Comparison of ENCODE assay signal across 8 mouse cellular contexts in the genomic region with DNA sequence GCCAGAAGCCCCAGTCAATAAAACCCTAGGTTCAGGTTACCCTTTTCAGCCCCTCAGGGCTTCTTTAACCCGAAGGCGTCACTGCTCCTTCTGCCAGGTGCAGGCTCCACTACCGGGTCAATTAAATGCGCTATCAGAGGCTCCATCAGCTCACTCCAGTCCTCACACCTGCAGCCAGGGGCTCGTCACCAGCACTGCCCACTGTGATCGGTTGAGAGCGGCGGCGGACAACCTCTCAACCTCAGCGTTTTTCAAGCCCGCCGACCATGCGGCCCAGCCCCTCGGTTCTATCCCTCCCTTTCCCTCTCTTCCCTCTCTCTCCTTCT. TPM values are rescaled to one million over a fixed set of nuclear protein-coding genes. Genes with fewer than 3 reads are reported as not detected.
A peak's percentile ranks its signal among the peaks of the same experiment; 100 is the strongest.
DNase-seq lines count a peak whose midpoint lies in the region; ATAC-seq and TF ChIP-seq lines count a peak whose summit lies in the region.

No protein-coding gene starts in this region.

- H3K9ac ChIP-seq in heart, embryonic 14.5 days (ENCODE audit: low read length), result peak overlapping the region; percentile 80
- H3K9ac ChIP-seq in MEL (ENCODE audit: control insufficient read depth, low read depth, low read length, poor library complexity, severe bottlenecking), result peak overlapping the region; percentile 59
- peak overlapping the region; percentile 65; the same call in 1 of the 2 replicates for H3K9ac ChIP-seq in hindbrain, embryonic 11.5 days (ENCODE audit: low read depth, low read length)

- TF ChIP-seq EP300 in MEL (IDR thresholded peaks at IDR 0.05; ENCODE audit: low read depth in 1 of 2, low read length in 2 of 2), result no peak

- H3K27me3 ChIP-seq in heart, embryonic 14.5 days (ENCODE audit: control insufficient read depth, insufficient read depth, low read length), result no peaks in the 10 kb centered on the region
- H3K27me3 ChIP-seq in MEL (ENCODE audit: control insufficient read depth in 1 of 2, insufficient read depth in 2 of 2, low read length in 2 of 2), result peaks cover 2 to 3% of the 10 kb centered on the region in 2 experiments; a peak in 2 of 4 replicates
- H3K27me3 ChIP-seq in hindbrain, embryonic 11.5 days (ENCODE audit: control insufficient read depth, insufficient read depth, low read length), result no peaks in the 10 kb centered on the region
- peaks cover 22% of the 10 kb centered on the region for H3K27me3 ChIP-seq in midbrain, embryonic 10.5 days (ENCODE audit: low read depth, poor library complexity, severe bottlenecking)

- H3K9me3 ChIP-seq in heart, embryonic 14.5 days (ENCODE audit: control insufficient read depth, low read length), result no peaks in the 10 kb centered on the region
- no peaks in the 10 kb centered on the region for H3K9me3 ChIP-seq in MEL (replicated peaks; ENCODE audit: insufficient read depth, low read length)
- H3K9me3 ChIP-seq in hindbrain, embryonic 11.5 days (ENCODE audit: control insufficient read depth, low read length), result no peaks in the 10 kb centered on the region
- H3K9me3 ChIP-seq in midbrain, embryonic 10.5 days (replicated peaks), result no peaks in the 10 kb centered on the region

- no peak for TF ChIP-seq RAD21 in MEL (IDR thresholded peaks at IDR 0.05; ENCODE audit: low read depth, low read length)

- H3K4me3 ChIP-seq in heart, embryonic 14.5 days (ENCODE audit: control insufficient read depth in 1 of 2, insufficient read depth in 1 of 2, low read depth in 1 of 2, low read length in 2 of 2), result peak overlapping the region; percentile 67 to 71
- peak overlapping the region; percentile 67 to 86 for H3K4me3 ChIP-seq in MEL (ENCODE audit: control insufficient read depth in 1 of 2, insufficient read depth in 1 of 2, low read depth in 2 of 2, low read length in 2 of 2)
- peak overlapping the region; percentile 60 for H3K4me3 ChIP-seq in hindbrain, embryonic 11.5 days (ENCODE audit: low read depth, low read length)
- peak overlapping the region; percentile 75 for H3K4me3 ChIP-seq in midbrain, embryonic 10.5 days

- H3K4me1 ChIP-seq in heart, embryonic 14.5 days (ENCODE audit: control insufficient read depth in 2 of 2, insufficient read depth in 2 of 2, low read length in 2 of 2), result peaks cover 2 to 12% of the 10 kb centered on the region in 2 experiments; a peak in 3 of 4 replicates
- peaks cover 13 to 14% of the 10 kb centered on the region in 2 experiments for H3K4me1 ChIP-seq in MEL (ENCODE audit: control insufficient read depth in 1 of 2, insufficient read depth in 2 of 2, low read length in 2 of 2)
- H3K4me1 ChIP-seq in hindbrain, embryonic 11.5 days (replicated peaks; ENCODE audit: control insufficient read depth, insufficient read depth, low read length), result 0 out of 2 replicates have a peak, but pooled peaks cover 4% of the 10 kb centered on the region
- peaks cover 23% of the 10 kb centered on the region for H3K4me1 ChIP-seq in midbrain, embryonic 10.5 days

- WGBS in heart, embryonic 14.5 days, result 3% methylated on average over 14 of the region's 14 CpGs
- 2% methylated on average over 14 of the region's 14 CpGs for WGBS in hindbrain, embryonic 11.5 days
- 1% methylated on average over 14 of the region's 14 CpGs for WGBS in midbrain, embryonic 10.5 days

- H3K36me3 ChIP-seq in heart, embryonic 14.5 days (ENCODE audit: control insufficient read depth, insufficient read depth, low read length), result no peaks in the 10 kb centered on the region
- H3K36me3 ChIP-seq in MEL (ENCODE audit: control insufficient read depth in 1 of 2, insufficient read depth in 2 of 2, low read length in 2 of 2), result peaks cover 0 to 23% of the 10 kb centered on the region in 2 experiments; a peak in 3 of 4 replicates
- no peaks in the 10 kb centered on the region for H3K36me3 ChIP-seq in hindbrain, embryonic 11.5 days (ENCODE audit: control insufficient read depth, insufficient read depth, low read length)
- peaks cover 5% of the 10 kb centered on the region for H3K36me3 ChIP-seq in midbrain, embryonic 10.5 days

- H3K79me2 ChIP-seq in MEL (ENCODE audit: control insufficient read depth, insufficient read depth, low read length, poor library complexity), result peaks cover 14% of the 10 kb centered on the region

- TF ChIP-seq POLR2A in MEL (IDR thresholded peaks at IDR 0.05; ENCODE audit: control insufficient read depth in 1 of 2, insufficient read depth in 1 of 2, low read depth in 1 of 2, low read length in 2 of 2, poor library complexity in 1 of 2), result no peak

- H3K27ac ChIP-seq in heart, embryonic 14.5 days (replicated peaks in 1 of 2; ENCODE audit: control insufficient read depth in 1 of 2, insufficient read depth in 1 of 2, low read depth in 2 of 2, low read length in 2 of 2), result no peak overlapping the region
- H3K27ac ChIP-seq in MEL (ENCODE audit: control insufficient read depth, low read depth, low read length), result no peak overlapping the region
- H3K27ac ChIP-seq in hindbrain, embryonic 11.5 days (ENCODE audit: low read depth, low read length), result peak overlapping the region; percentile 51; the same call in 1 of the 2 replicates
- peak overlapping the region; percentile 91 for H3K27ac ChIP-seq in midbrain, embryonic 10.5 days (replicated peaks)

- peak overlapping the region; percentile 97 for H3K4me2 ChIP-seq in heart, embryonic 14.5 days (ENCODE audit: low read length)
- peak overlapping the region; percentile 96 for H3K4me2 ChIP-seq in hindbrain, embryonic 11.5 days (replicated peaks; ENCODE audit: low read depth, low read length)

- DNase-seq in heart, adult 18-20 months, result no peak
- DNase-seq in MEL (ENCODE audit: low read depth, low spot score), result no peak
- no peak for DNase-seq in hindbrain, embryonic 11.5 days (ENCODE audit: low spot score)
- no peak for DNase-seq in midbrain, embryonic 10.5 days (ENCODE audit: low spot score)
- DNase-seq in adrenal gland, adult 18-20 months (ENCODE audit: low spot score in 2 of 2), result no peak
- DNase-seq in natural killer cell, adult 2 months (ENCODE audit: low spot score in 2 of 2), result no peak
- no peak for DNase-seq in thymus, postnatal 0 days (ENCODE audit: low spot score)

- TF ChIP-seq CTCF in MEL (IDR thresholded peaks at IDR 0.05 in 2 of 3, conservative IDR thresholded peaks at IDR 0.05 in 1 of 3; ENCODE audit: control insufficient read depth in 1 of 3, insufficient read depth in 1 of 3, low read depth in 2 of 3, low read length in 3 of 3, poor library complexity in 1 of 3, severe bottlenecking in 1 of 3), result no peak

- no peak for ATAC-seq in heart, embryonic 14.5 days (ENCODE audit: insufficient number of reproducible peaks, insufficient read depth, low FRiP score, low read depth)
- peak; percentile 80; the same call in 1 of the 2 replicates for ATAC-seq in hindbrain, embryonic 11.5 days (ENCODE audit: low FRiP score)

TF ChIP-seq in MEL, 35 proteins besides CTCF, POLR2A, EP300 and RAD21:
- TF ChIP-seq TCF12 (IDR thresholded peaks at IDR 0.05; ENCODE audit: low read depth, low read length) (0 out of 2 replicates have a peak, but pooled peaks have one; percentile 10), MAZ (IDR thresholded peaks at IDR 0.05; ENCODE audit: low read depth, low read length) (no peak), GATA1 (IDR thresholded peaks at IDR 0.05; ENCODE audit: low read depth, low read length) (0 out of 2 replicates have a peak, but pooled peaks have one; percentile 5)

RNA-seq across cellular contexts. Expression of a gene that starts 0.3 kb away (rescaled TPM):
- polyA plus RNA-seq in heart, embryonic 14.5 days (2014; fragmentation: Nextera tagmentation; extraction: Ambion mirVana), result 5.7 and 5.8 TPM in 2 replicates
- 1 to 10 TPM; 1.5 to 3.4 TPM for total RNA-seq in heart, adult 18-20 months (2021)
- total RNA-seq in MEL (2012; rRNA removed), result 4.9 and 5.6 TPM in 2 replicates
- polyA plus RNA-seq in MEL (2012; ENCODE audit: insufficient read depth in 1 of 2, insufficient read length in 2 of 2, low read depth in 1 of 2, low replicate concordance in 2 of 2, missing spikeins in 1 of 2), result 10 to 100 TPM in 1 of 2 experiments, not detected in 1; 11.9 TPM
- polyA plus RNA-seq in hindbrain, embryonic 11.5 days (2014; fragmentation: Nextera tagmentation; extraction: Ambion mirVana), result 19.7 TPM in 2 replicates
- polyA plus RNA-seq in midbrain, embryonic 10.5 days (2016; fragmentation: Nextera tagmentation; extraction: Ambion mirVana), result 12.0 and 12.8 TPM in 2 replicates
- 10 to 100 TPM; 18.4 to 28.0 TPM for total RNA-seq in adrenal gland, adult 18-20 months (2021)
- polyA plus RNA-seq in thymus, postnatal 0 days (2015; fragmentation: Nextera tagmentation; extraction: Ambion mirVana), result 4.3 and 4.9 TPM in 2 replicates

RNA-seq across cellular contexts. Expression of a gene that starts 34.6 kb away (rescaled TPM):
- polyA plus RNA-seq in heart, embryonic 14.5 days (2014; fragmentation: Nextera tagmentation; extraction: Ambion mirVana), result 88.2 and 92.7 TPM in 2 replicates
- total RNA-seq in heart, adult 18-20 months (2021), result 10 to 100 TPM; 21.4 to 21.8 TPM
- 89.6 and 94.0 TPM in 2 replicates for total RNA-seq in MEL (2012; rRNA removed)
- 100 to 1,000 TPM in 1 of 2 experiments, not detected in 1; 109 TPM for polyA plus RNA-seq in MEL (2012; ENCODE audit: insufficient read depth in 1 of 2, insufficient read length in 2 of 2, low read depth in 1 of 2, low replicate concordance in 2 of 2, missing spikeins in 1 of 2)
- 142 and 143 TPM in 2 replicates for polyA plus RNA-seq in hindbrain, embryonic 11.5 days (2014; fragmentation: Nextera tagmentation; extraction: Ambion mirVana)
- polyA plus RNA-seq in midbrain, embryonic 10.5 days (2016; fragmentation: Nextera tagmentation; extraction: Ambion mirVana), result 195 and 200 TPM in 2 replicates
- 10 to 100 TPM; 32.9 to 41.2 TPM for total RNA-seq in adrenal gland, adult 18-20 months (2021)
- polyA plus RNA-seq in thymus, postnatal 0 days (2015; fragmentation: Nextera tagmentation; extraction: Ambion mirVana), result 90.2 and 91.4 TPM in 2 replicates

Comparison
In these comparisons a context has a peak if more than half of its experiments do, and no peak if none do; other contexts are left out.
1. H3K27ac ChIP-seq: peak in hindbrain, embryonic 11.5 days (single experiment) and midbrain, embryonic 10.5 days (single experiment); none in heart, embryonic 14.5 days (0 of 2) and MEL (single experiment).
2. Peak in every context shown above with its lines, with median percentiles within 50 percentile points of each other: H3K4me3 ChIP-seq and H3K9ac ChIP-seq.